Comparison of ENCODE assay signal across 14 mouse cellular contexts in the genomic region with DNA sequence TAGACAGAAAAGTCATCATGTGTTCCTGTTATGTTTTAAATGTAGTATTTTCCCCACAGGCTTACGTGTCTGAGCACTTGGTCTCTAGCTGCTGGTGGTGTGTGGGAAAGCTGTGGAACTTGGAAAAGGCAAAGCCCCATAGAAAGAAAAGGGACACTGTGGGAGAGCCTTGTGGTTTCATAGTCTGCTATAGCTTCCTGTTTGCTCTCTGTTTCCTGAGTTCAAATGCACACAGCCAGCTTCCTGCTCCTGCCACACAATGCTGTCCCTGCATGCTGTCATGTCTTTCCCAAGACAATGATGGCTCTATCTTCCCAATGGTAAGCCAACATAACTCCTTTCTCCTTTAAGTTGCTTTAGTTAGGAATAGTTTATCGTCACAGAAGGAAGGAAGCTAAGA.
DNase-seq lines count a peak whose midpoint lies in the region; ATAC-seq lines count a peak whose summit lies in the region.
"Had no signal": no experiment of that assay in that cellular context is flagged by ENCODE, and none has a peak within 500 bp of the region (broad histone marks: within the 10 kb centered on the region; RNA-seq: fewer than 3 reads in every experiment).

No protein-coding gene starts in this region.

- ATAC-seq in megakaryocyte, adult 5-6 weeks (ENCODE audit: poor library complexity, severe bottlenecking): peak; percentile 55
- ATAC-seq: forebrain, embryonic 15.5 days had no signal

- peak; percentile 55 for DNase-seq in CD4-positive helper T cell, adult 2 months (ENCODE audit: low read depth, low spot score)
- DNase-seq in CD8-positive naive resting alpha-beta T cell, adult 2 months (ENCODE audit: low read depth in 2 of 2, low spot score in 2 of 2): peak; percentile 3 to 12
- DNase-seq in thymus, postnatal 14 days: peak; percentile 61
- no peak for DNase-seq in testis, postnatal 10 days (ENCODE audit: low spot score)
- DNase-seq in adrenal gland, adult 8-10 months: no peak
- DNase-seq in heart, adult 8-10 months (ENCODE audit: low spot score): no peak
- DNase-seq: adrenal gland, adult 2 months; cerebellum, postnatal 10 days; heart, postnatal 4 days; kidney, postnatal 10 days; layer of hippocampus, adult 9-11 months; lung, adult 18-20 months had no signal

Comparison
In these comparisons a context has a peak if more than half of its experiments do, and no peak if none do; other contexts are left out.
1. DNase-seq: peak in CD4-positive helper T cell, adult 2 months (single experiment), CD8-positive naive resting alpha-beta T cell, adult 2 months (2 of 2) and thymus, postnatal 14 days (single experiment); none in testis, postnatal 10 days (single experiment), adrenal gland, adult 8-10 months (single experiment) and heart, adult 8-10 months (single experiment).